In the genomic region with DNA sequence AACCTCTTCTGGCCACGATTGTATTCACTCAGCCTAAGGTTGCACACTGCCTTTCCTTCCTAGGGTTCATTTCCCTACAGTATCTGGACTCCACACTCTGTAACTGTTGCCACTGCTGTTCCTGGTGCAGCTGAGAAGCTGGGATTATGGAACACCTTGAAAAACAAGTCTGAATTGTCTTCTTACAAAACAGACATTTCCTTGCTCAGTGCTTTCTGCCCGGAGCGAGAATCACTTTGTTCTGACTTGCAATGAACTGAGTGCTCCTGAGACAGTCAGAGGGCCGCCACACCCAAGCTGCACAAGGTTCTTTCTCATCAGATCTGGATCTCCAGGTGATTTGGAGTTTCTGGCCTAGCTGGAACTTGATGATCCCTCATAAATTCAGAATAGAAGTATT, we compare ENCODE assay signal across 27 mouse cellular contexts.
A peak's percentile ranks its signal among the peaks of the same experiment; 100 is the strongest.
DNase-seq lines count a peak whose midpoint lies in the region; ATAC-seq lines count a peak whose summit lies in the region.
"Had no signal": no experiment of that assay in that cellular context is flagged by ENCODE, and none has a peak within 500 bp of the region (broad histone marks: within the 10 kb centered on the region; RNA-seq: fewer than 3 reads in every experiment).

No protein-coding gene starts in this region.

- no peaks in the 10 kb centered on the region for H3K36me3 ChIP-seq in embryonic facial prominence, embryonic 14.5 days (ENCODE audit: control insufficient read depth, insufficient read depth, low read length)
- H3K36me3 ChIP-seq in embryonic facial prominence, embryonic 10.5 days (replicated peaks), result no peaks in the 10 kb centered on the region
- H3K36me3 ChIP-seq: embryonic facial prominence, embryonic 12.5 days; forebrain, embryonic 10.5 days; forebrain, embryonic 12.5 days; G1E had no signal

- H3K4me2 ChIP-seq in embryonic facial prominence, embryonic 14.5 days (ENCODE audit: low read depth, low read length), result no peak overlapping the region
- H3K4me2 ChIP-seq: embryonic facial prominence, embryonic 12.5 days; forebrain, embryonic 12.5 days had no signal

- DNase-seq in embryonic facial prominence, embryonic 14.5 days (ENCODE audit: low spot score), result peak; percentile 54
- no peak for DNase-seq in embryonic facial prominence, embryonic 10.5 days (ENCODE audit: low spot score)
- peak; percentile 3 to 4 for DNase-seq in urinary bladder, postnatal 36 days (ENCODE audit: low spot score in 2 of 2)
- no peak for DNase-seq in urinary bladder, postnatal 10 days (ENCODE audit: low spot score)
- peak; percentile 60 for DNase-seq in gonadal fat pad, adult 2 months (ENCODE audit: low read depth)
- no peak for DNase-seq in cerebellum, adult 11-12 months
- DNase-seq: adrenal gland, adult 8-10 months; adrenal gland, postnatal 14 days; adrenal gland, postnatal 36 days; B cell, adult 2 months; cerebellum, adult 18-20 months; cerebellum, adult 8-10 months; cerebellum, adult 9-11 months; cerebellum, postnatal 14 days; cerebellum, postnatal 36 days; embryo, embryonic 11 days had no signal

- H3K9me3 ChIP-seq in embryonic facial prominence, embryonic 14.5 days (ENCODE audit: control insufficient read depth, low read length), result no peaks in the 10 kb centered on the region
- H3K9me3 ChIP-seq in embryonic facial prominence, embryonic 10.5 days, result no peaks in the 10 kb centered on the region
- H3K9me3 ChIP-seq: embryonic facial prominence, embryonic 12.5 days; forebrain, embryonic 10.5 days; forebrain, embryonic 12.5 days; G1E had no signal

- no peak overlapping the region for H3K9ac ChIP-seq in embryonic facial prominence, embryonic 14.5 days (ENCODE audit: low read depth, low read length)
- H3K9ac ChIP-seq: embryonic facial prominence, embryonic 12.5 days; forebrain, embryonic 12.5 days had no signal

- no peak overlapping the region for H3K27ac ChIP-seq in embryonic facial prominence, embryonic 14.5 days (replicated peaks; ENCODE audit: low read depth, low read length)
- H3K27ac ChIP-seq in embryonic facial prominence, embryonic 10.5 days (replicated peaks), result no peak overlapping the region
- H3K27ac ChIP-seq: embryonic facial prominence, embryonic 12.5 days; forebrain, embryonic 10.5 days; forebrain, embryonic 12.5 days had no signal

- peak; percentile 33; the same call in 1 of the 2 replicates for ATAC-seq in embryonic facial prominence, embryonic 14.5 days (ENCODE audit: low read depth)
- no peak for ATAC-seq in granulocyte monocyte progenitor cell, adult 5-6 weeks (replicated peaks; ENCODE audit: poor library complexity, severe bottlenecking)
- ATAC-seq: activated CD4-positive, CD25-positive, alpha-beta regulatory T cell, adult 4 months; CD4-positive, CD25-positive, alpha-beta regulatory T cell, adult 4 months; forebrain, embryonic 14.5 days; forebrain, embryonic 16.5 days; Patski had no signal

- no peaks in the 10 kb centered on the region for H3K4me1 ChIP-seq in embryonic facial prominence, embryonic 14.5 days (ENCODE audit: control insufficient read depth, insufficient read depth, low read length)
- no peaks in the 10 kb centered on the region for H3K4me1 ChIP-seq in embryonic facial prominence, embryonic 10.5 days
- H3K4me1 ChIP-seq: embryonic facial prominence, embryonic 12.5 days; forebrain, embryonic 10.5 days; forebrain, embryonic 12.5 days had no signal

- 77% methylated on average over 4 of the region's 4 CpGs for WGBS in embryonic facial prominence, embryonic 14.5 days
- 88% methylated on average over 4 of the region's 4 CpGs for WGBS in embryonic facial prominence, embryonic 10.5 days

- H3K4me3 ChIP-seq in embryonic facial prominence, embryonic 14.5 days (ENCODE audit: low read depth, low read length), result no peak overlapping the region
- no peak overlapping the region for H3K4me3 ChIP-seq in embryonic facial prominence, embryonic 10.5 days
- H3K4me3 ChIP-seq: embryonic facial prominence, embryonic 12.5 days; forebrain, embryonic 10.5 days; forebrain, embryonic 12.5 days had no signal

- H3K27me3 ChIP-seq in embryonic facial prominence, embryonic 14.5 days (replicated peaks; ENCODE audit: control insufficient read depth, insufficient read depth, low read length), result no peaks in the 10 kb centered on the region
- H3K27me3 ChIP-seq in embryonic facial prominence, embryonic 10.5 days (replicated peaks; ENCODE audit: low read depth, poor library complexity, severe bottlenecking), result no peaks in the 10 kb centered on the region
- H3K27me3 ChIP-seq: CH12.LX; embryonic facial prominence, embryonic 12.5 days; forebrain, embryonic 12.5 days had no signal

Comparison
In these comparisons a context has a peak if more than half of its experiments do, and no peak if none do; other contexts are left out.
1. DNase-seq: peak in embryonic facial prominence, embryonic 14.5 days (single experiment), urinary bladder, postnatal 36 days (2 of 2) and gonadal fat pad, adult 2 months (single experiment); none in embryonic facial prominence, embryonic 10.5 days (single experiment), urinary bladder, postnatal 10 days (single experiment) and cerebellum, adult 11-12 months (single experiment).